Mouse (Mus musculus) erythroblast, embryonic 14.5 days (primary cell): ENCODE measurements around the gene Micu1.

ENCODE experiments used
- GATA1 ChIP-seq: IDR thresholded peaks from 2 replicates; pipeline ENCODE4 v1.6.1; 2012; ENCODE audit warnings: low read length, inconsistent platforms, mixed read lengths
- TAL1 ChIP-seq: IDR thresholded peaks from 3 replicates; pipeline ENCODE4 v1.6.1; 2012; ENCODE audit warnings: low read length, inconsistent platforms, mixed read lengths

GRCm38 (mm10) chr10:59712062-59712461, 9.8 kb downstream of the Micu1 start:
- TF ChIP-seq TAL1: no peak
- no peak for TF ChIP-seq GATA1
